Mouse (Mus musculus) myocyte (in vitro differentiated cells): ENCODE measurements at regions not wholly inside any gene's neighbourhood (a gene's known extent, or its start where the extent isn't known, plus 50 kb on each side); places are given as distances from the start of the nearest gene placed in this dataset.

Experiments used
- H3K27me3 ChIP-seq: one replicate; pipeline ENCODE4 v1.6.1; 2011; ENCODE audit not compliant: control insufficient read depth, insufficient read depth, insufficient read length
- H3K36me3 ChIP-seq: one replicate; pipeline ENCODE4 v1.6.1; 2011; ENCODE audit not compliant: control insufficient read depth, insufficient read depth
- H3K4me2 ChIP-seq: one replicate; pipeline ENCODE4 v1.6.1; 2011; ENCODE audit warnings: low read depth, control low read depth
- H3K4me3 ChIP-seq: one replicate; pipeline ENCODE4 v1.5.1; 2011; ENCODE audit warnings: mild to moderate bottlenecking, control low read depth, moderate library complexity
- H3K79me2 ChIP-seq: one replicate; pipeline ENCODE4 v1.6.1; 2011; ENCODE audit not compliant: control insufficient read depth, insufficient read depth
- H3ac ChIP-seq: one replicate; pipeline ENCODE4 v1.6.1; 2011; ENCODE audit not compliant: control insufficient read depth, insufficient read length
- CEBPB ChIP-seq: IDR thresholded peaks from 2 replicates; pipeline ENCODE4 v1.6.1; 2011; ENCODE audit warnings: mild to moderate bottlenecking, moderate library complexity; ENCODE audit not compliant: poor library complexity, insufficient read depth, severe bottlenecking
- E2F4 ChIP-seq: IDR thresholded peaks from one replicate; pipeline ENCODE4 v1.6.1; 2011; ENCODE audit warnings: mild to moderate bottlenecking, control low read depth, moderate library complexity; ENCODE audit not compliant: insufficient read depth
- MAX ChIP-seq: IDR thresholded peaks from one replicate; pipeline ENCODE4 v1.6.1; 2011; ENCODE audit warnings: low read depth, mild to moderate bottlenecking, control low read depth
- MYOD1 ChIP-seq, 3 experiments: IDR thresholded peaks; one replicate each; pipeline ENCODE4 v1.6.1; 2011; ENCODE audit warnings: control low read depth in 2 of 3, low read depth in 2 of 3, mild to moderate bottlenecking in 2 of 3, moderate library complexity in 1 of 3; ENCODE audit not compliant: insufficient read length in 2 of 3, control insufficient read depth in 1 of 3
- MYOG ChIP-seq, 3 experiments: IDR thresholded peaks; one replicate each; pipeline ENCODE4 v1.6.1; 2011; ENCODE audit warnings: control low read depth in 2 of 3, low read depth in 2 of 3, mild to moderate bottlenecking in 2 of 3; ENCODE audit not compliant: insufficient read length in 2 of 3, control insufficient read depth in 1 of 3, insufficient read depth in 1 of 3
- POLR2A ChIP-seq: IDR thresholded peaks from one replicate; pipeline ENCODE4 v1.6.1; 2011; ENCODE audit warnings: low read depth, mild to moderate bottlenecking, control low read depth, moderate library complexity; ENCODE audit not compliant: insufficient read length
- POLR2AphosphoS2 ChIP-seq: IDR thresholded peaks from one replicate; pipeline ENCODE4 v1.6.1; 2011; ENCODE audit warnings: low read depth, control low read depth; ENCODE audit not compliant: insufficient read length
- REST ChIP-seq: IDR thresholded peaks from one replicate; pipeline ENCODE4 v1.6.1; 2011; ENCODE audit warnings: mild to moderate bottlenecking, control low read depth, moderate library complexity; ENCODE audit not compliant: insufficient read depth, insufficient read length
- SRF ChIP-seq: IDR thresholded peaks from one replicate; pipeline ENCODE4 v1.6.1; 2011; ENCODE audit warnings: low read depth; ENCODE audit not compliant: control insufficient read depth, insufficient read length
- TCF12 ChIP-seq: IDR thresholded peaks from one replicate; pipeline ENCODE4 v1.6.1; 2011; ENCODE audit warnings: mild to moderate bottlenecking, control low read depth; ENCODE audit not compliant: poor library complexity, insufficient read depth, severe bottlenecking
- TCF3 ChIP-seq: IDR thresholded peaks from one replicate; pipeline ENCODE4 v1.6.1; 2011; ENCODE audit warnings: low read depth, control low read depth; ENCODE audit not compliant: insufficient read length
- USF1 ChIP-seq: IDR thresholded peaks from one replicate; pipeline ENCODE4 v1.6.1; 2011; ENCODE audit warnings: low read depth, mild to moderate bottlenecking, control low read depth, moderate library complexity

GRCm38 (mm10) chr12:16152108-16152507 lies 335.4 kb upstream of the Trib2 start:
- H3K4me2 ChIP-seq, result peak overlapping the region; percentile 72
- TF ChIP-seq USF1 (peak; percentile 5), POLR2AphosphoS2 (no peak)
- no peaks in the 10 kb centered on the region for H3K36me3 ChIP-seq
- no peak overlapping the region for H3ac ChIP-seq
- no peaks in the 10 kb centered on the region for H3K79me2 ChIP-seq
- no peaks in the 10 kb centered on the region for H3K27me3 ChIP-seq
- H3K4me3 ChIP-seq, result no peak overlapping the region

GRCm38 (mm10) chr12:16151170-16151702 lies 334.5 kb upstream of the Trib2 start:
- no peak overlapping the region for H3ac ChIP-seq
- H3K4me2 ChIP-seq, result peak overlapping the region; percentile 72
- no peaks in the 10 kb centered on the region for H3K36me3 ChIP-seq
- no peaks in the 10 kb centered on the region for H3K27me3 ChIP-seq
- no peak overlapping the region for H3K4me3 ChIP-seq
- TF ChIP-seq CEBPB (peak; percentile 72), MYOD1 (IDR thresholded peaks at IDR 0.05; ENCODE audit: control insufficient read depth in 1 of 3, insufficient read length in 2 of 3, low read depth in 2 of 3) (no peak)
- no peaks in the 10 kb centered on the region for H3K79me2 ChIP-seq

- H3K27me3 ChIP-seq, result no peaks in the 10 kb centered on the region
- no peak overlapping the region for H3ac ChIP-seq
- no peak overlapping the region for H3K4me2 ChIP-seq
- no peaks in the 10 kb centered on the region for H3K79me2 ChIP-seq
- no peaks in the 10 kb centered on the region for H3K36me3 ChIP-seq
- no peak for TF ChIP-seq USF1
- TF ChIP-seq REST, result no peak
- no peak for TF ChIP-seq TCF3
- TF ChIP-seq MYOG (IDR thresholded peaks at IDR 0.05; ENCODE audit: control insufficient read depth in 1 of 3, insufficient read depth in 1 of 3, insufficient read length in 2 of 3, low read depth in 2 of 3), result no peak
- no peak for TF ChIP-seq MAX
- no peak for TF ChIP-seq E2F4
- no peak for TF ChIP-seq POLR2AphosphoS2
- TF ChIP-seq SRF, result no peak
- no peak for TF ChIP-seq POLR2A
- TF ChIP-seq TCF12, result no peak
- no peak for TF ChIP-seq MYOD1 (IDR thresholded peaks at IDR 0.05; ENCODE audit: control insufficient read depth in 1 of 3, insufficient read length in 2 of 3, low read depth in 2 of 3)
- no peak for TF ChIP-seq CEBPB
- H3K4me3 ChIP-seq, result no peak overlapping the region
Observed at GRCm38 (mm10) chr12:16146919-16147318, 330.2 kb upstream of the Trib2 start.

GRCm38 (mm10) chr12:16145621-16146020 lies 328.9 kb upstream of the Trib2 start:
- no peaks in the 10 kb centered on the region for H3K36me3 ChIP-seq
- TF ChIP-seq MYOD1 (IDR thresholded peaks at IDR 0.05; ENCODE audit: control insufficient read depth in 1 of 3, insufficient read length in 2 of 3, low read depth in 2 of 3), result no peak
- TF ChIP-seq MYOG (IDR thresholded peaks at IDR 0.05; ENCODE audit: control insufficient read depth in 1 of 3, insufficient read depth in 1 of 3, insufficient read length in 2 of 3, low read depth in 2 of 3), result peak in 1 of 3 experiments; percentile 39
- TF ChIP-seq MAX, result no peak
- H3K27me3 ChIP-seq, result no peaks in the 10 kb centered on the region
- no peaks in the 10 kb centered on the region for H3K79me2 ChIP-seq
- H3K4me3 ChIP-seq, result no peak overlapping the region
- H3K4me2 ChIP-seq, result peak overlapping the region; percentile 37
- H3ac ChIP-seq, result no peak overlapping the region

GRCm38 (mm10) chr12:16141193-16141592 lies 324.5 kb upstream of the Trib2 start:
- no peaks in the 10 kb centered on the region for H3K36me3 ChIP-seq
- TF ChIP-seq REST (no peak), TCF12 (no peak), MAX (no peak), CEBPB (no peak), SRF (no peak), POLR2AphosphoS2 (no peak), MYOG (IDR thresholded peaks at IDR 0.05; ENCODE audit: control insufficient read depth in 1 of 3, insufficient read depth in 1 of 3, insufficient read length in 2 of 3, low read depth in 2 of 3) (no peak), TCF3 (no peak), E2F4 (no peak), USF1 (no peak)

More at GRCm38 (mm10) chr12:16141193-16141592, 324.5 kb upstream of the Trib2 start:
- Histone ChIP-seq H3K27me3 (no peaks in the 10 kb centered on the region), H3ac (no peak overlapping the region), H3K4me3 (no peak overlapping the region), H3K79me2 (no peaks in the 10 kb centered on the region), H3K4me2 (no peak overlapping the region)
